Mouse (Mus musculus): Measurements from ENCODE around the gene Zfhx2. TPM values are rescaled to one million over a fixed set of nuclear protein-coding genes. Genes with fewer than 3 reads are reported as not detected.

Gene Zfhx2
- 10 to 100 TPM; 52.0 to 64.3 TPM for total RNA-seq (2021)

DNA sequence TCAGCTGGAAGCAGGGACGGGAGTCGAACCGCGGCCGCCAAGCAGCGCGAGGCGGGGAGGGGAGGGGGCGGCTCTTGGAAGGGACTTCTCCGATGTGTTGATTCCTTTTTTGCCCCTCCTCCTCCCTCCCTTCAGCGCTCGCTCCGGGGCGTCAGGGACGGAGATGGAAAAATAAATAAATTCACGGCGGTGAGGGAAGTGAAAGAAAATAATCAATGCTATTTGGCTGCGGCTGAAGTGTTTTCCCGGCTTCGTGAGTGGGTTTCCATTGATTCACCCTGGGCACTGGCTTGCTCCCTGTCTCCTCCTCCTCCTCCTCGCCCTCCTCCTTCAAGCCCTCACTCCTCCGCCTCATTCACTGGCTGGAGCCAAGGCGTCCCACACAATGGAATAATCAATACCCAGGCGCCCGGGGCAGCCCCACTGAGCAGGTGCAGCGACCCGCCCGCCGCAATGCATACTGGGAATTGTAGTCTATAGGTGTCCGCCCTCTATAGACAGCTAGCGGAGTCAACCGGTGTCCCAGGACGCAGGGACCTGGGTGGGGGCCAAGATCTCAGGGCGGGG, at the start of gene Zfhx2:
TSS of gene Zfhx2 (minus strand) at position 314 of the 567 bp plus-strand sequence.
- DNase-seq: peak; percentile 97

DNA sequence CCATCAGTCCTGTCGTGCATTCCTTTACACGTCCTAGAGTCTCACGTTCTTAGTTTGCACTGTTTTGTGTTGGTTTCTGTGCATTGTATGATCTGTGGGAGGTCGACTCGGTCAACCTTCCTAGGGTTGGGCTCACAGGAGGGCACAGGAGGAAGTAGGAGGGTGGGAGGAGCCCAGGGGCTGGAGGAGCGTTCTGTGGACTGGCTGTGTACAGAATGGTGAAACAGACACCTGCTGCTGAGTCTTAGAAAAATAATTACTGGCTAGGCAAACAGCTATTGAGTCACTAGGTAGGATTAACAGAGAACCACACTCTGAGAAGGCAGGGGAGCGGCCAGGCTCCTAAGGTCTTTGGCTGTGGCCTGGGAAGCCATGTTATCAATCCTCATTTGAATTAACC, 47.2 kb upstream of the Zfhx2 start:
- no peak for DNase-seq

DNA sequence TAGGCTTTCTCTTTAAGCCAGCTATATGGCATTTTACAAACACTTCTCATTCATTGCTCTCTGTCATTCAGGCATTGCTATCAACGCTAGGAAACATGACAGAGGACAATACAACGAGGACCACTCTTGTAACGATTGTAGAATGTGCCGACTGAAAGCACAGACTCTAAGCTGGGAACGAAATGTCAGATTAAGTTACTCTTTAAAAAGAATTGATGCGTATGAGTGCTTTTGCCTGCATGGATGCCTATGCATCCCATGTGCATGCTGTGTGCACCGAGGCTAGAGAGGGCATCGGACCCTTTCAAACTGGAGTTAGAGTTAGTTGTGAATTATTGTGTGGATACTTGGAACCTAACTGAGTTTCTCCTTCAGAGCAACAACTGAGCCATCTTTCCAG, 43.6 kb upstream of the Zfhx2 start:
- no peak for DNase-seq

DNA sequence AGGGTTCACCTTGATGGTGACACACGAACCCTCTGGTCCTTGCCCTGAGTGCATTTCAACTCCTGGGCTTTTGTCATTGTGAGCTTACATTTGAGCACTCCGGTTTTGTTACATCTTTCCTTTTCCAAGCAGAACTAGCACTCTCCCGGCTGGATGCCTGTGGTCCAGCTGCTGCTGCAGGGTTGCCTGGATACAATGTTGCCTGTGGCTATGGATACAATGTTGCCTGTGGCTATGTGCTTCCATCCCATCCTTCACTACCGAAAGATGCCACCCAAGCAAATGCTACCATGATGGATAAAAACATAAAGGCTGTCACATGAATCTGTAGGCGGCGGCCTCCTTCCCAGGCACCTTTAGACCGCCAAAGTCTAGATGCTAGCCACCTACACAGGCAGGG, 34.4 kb upstream of the Zfhx2 start:
- DNase-seq: no peak

DNA sequence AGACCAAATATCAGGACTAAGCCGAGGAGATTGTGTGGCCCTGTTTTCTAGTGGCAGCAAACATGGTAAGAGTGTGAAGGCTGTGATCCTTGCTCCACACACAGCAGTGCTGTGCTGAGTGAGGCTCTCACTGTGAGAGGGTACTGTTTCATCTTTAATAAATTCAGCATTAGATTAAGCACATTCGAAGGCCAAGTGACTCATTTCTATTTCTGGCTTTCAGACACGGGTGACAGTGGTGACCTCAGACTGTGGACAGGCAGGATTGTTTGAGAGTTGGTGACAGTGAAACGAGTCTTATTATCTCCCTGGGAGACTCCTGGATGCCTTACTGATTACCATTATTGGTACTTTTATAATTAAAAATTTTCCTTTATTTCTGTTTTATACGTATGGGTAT, 33.6 kb upstream of the Zfhx2 start:
- DNase-seq: no peak

DNA sequence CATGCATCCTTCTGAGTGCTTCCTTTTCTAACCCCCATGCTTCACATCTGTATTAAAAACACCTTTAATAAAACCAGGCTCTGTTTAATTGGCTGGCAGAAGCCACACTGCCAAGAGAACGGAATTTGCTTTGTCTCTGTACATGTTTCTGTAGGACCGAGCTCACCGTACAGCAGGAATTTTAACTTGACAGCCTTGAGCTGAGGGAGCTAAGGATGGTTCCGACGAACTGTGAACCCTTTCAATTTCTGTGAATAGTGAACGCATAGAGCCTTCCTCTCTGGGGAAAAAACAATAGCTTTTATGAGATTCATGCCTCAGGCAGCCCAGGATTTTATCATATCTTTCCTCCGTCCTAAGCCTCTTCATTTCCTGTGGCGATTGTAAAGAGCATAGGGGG, 30.2 kb upstream of the Zfhx2 start:
- DNase-seq: no peak

DNA sequence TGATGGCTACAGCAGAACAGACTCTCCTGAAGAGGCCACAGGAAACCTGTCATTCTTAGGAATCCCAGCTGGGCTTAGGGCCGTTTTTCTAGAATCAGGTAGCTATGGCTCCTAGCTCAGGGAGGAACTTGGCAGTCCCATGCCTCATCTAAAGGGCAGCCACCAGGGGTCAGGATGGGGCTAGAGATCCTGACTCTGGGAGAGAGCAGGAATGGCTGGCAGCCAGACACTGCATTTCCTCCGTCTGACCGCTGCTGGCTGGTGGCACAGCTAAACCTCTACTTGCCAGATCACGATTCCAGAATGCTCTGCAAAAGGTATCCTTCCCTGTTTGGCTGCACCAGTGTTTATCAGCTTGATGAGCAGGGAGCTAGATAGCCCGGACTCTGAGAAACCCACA, 29.8 kb upstream of the Zfhx2 start:
- DNase-seq: no peak

DNA sequence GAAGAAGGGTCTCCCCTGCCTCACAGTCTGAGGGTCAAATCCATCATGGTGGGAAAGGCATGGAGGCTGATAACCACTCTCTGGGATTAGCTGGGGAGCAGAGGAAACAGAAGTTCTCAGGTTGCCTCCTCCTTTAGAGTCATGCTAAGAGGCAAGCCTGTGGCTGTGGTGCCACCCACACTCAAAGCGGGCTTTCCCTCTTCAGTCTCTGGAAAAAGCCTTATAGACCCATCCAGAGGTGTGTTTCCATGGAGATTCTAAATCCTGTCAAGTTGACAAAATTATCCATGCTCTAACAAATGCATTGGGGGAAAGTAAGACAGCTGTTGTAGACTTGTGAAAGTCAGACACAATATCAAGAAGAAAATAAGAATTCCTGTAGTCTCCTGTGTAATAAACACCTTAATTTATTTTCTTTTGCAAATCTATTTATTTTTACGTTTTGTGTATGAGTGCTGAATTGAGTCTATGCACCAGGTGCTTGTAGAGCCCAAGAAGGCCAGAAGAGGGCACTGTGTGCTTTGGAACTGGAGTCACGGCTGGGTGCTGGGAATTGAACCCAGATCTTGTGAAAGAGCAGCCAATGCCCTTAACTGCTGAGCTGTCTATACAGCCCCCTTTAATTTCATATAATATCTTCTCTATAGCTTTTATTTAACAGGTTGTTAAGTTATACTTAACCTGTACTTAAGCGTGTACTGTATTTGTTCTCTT, 27.5 kb upstream of the Zfhx2 start:
- no peak for DNase-seq

DNA sequence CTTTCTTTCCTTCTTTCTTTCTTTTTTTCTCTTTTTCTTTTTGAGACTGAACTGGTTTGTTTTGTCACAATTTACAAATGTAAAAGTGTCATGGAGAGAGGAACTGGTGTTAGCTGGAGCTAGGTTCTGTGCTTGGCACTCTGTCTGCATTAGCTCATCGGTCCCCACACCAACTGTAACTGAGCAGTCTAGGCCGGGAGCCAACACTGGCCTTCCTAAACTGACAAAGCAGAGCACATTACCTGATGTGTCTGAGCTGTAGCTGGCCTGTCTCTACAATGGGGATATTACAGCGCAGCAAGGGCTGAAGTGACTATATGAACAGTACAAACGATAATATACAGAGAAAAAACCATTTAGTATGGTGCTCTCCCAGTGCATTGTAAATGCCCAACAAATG, 26.7 kb upstream of the Zfhx2 start:
- no peak for DNase-seq

DNA sequence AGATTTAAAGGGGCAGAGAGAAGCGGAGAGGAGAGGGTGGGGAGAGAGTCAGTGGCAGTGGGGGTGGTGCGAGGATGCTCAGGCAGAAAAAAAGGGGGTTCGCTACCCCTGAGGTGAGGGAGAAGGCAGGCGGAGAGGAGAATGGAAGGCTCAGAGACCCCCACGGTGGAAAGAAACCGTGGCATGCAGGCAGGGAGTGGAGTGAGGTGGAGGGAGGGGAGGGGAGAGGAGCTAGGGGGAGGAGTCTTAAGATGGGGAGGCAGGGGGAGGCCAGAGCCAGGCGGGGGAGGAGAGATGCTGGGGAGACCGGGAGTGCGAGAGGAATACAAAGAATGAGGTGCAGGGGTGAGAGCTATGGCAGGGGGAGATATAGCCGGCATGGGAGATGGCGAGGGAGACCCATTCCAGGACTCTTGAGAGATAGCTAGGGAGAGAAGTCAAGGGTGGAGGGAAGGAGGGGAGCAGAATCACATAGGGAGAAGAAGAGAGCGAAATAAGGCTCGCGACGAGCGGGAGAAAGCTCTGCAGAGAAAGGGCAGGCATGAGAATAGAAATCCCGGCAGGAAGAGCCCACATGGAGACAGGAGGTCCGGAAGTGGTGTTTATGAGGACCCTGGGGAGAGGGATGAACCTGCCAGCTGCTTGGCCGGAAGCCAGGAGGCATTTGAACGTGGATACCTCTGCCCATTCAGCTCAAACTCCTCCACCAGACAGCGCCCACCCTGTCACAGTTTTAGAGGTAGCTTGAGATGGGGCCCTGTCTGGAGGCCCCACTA, 24.5 kb upstream of the Zfhx2 start, which contains the start of gene Jph4:
TSS of gene Jph4 (minus strand) at position 511 of the 776 bp plus-strand sequence.
- peak in 1 of 2 experiments; percentile 77 for DNase-seq

DNA sequence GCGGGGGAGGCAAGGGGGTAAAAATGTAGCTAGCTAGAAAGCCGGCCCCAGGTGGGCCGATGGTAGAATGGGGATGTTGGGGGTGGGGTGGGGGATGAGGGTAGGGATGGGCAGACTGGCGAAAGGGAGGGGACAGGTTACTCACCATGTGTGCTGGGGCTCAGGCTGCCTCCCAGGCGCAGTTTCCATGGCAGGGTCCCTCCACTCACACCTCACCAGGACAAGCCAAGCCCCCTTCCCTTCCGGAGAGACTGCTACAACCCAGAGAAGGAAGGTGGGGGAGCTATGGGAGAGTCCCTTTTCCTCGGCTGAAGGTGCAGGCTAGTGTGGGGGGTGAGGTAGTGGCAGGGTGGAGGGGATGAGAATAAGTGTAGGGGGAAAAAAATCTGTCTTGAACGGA, 23.7 kb upstream of the Zfhx2 start:
- DNase-seq: peak in 1 of 2 experiments; percentile 39

DNA sequence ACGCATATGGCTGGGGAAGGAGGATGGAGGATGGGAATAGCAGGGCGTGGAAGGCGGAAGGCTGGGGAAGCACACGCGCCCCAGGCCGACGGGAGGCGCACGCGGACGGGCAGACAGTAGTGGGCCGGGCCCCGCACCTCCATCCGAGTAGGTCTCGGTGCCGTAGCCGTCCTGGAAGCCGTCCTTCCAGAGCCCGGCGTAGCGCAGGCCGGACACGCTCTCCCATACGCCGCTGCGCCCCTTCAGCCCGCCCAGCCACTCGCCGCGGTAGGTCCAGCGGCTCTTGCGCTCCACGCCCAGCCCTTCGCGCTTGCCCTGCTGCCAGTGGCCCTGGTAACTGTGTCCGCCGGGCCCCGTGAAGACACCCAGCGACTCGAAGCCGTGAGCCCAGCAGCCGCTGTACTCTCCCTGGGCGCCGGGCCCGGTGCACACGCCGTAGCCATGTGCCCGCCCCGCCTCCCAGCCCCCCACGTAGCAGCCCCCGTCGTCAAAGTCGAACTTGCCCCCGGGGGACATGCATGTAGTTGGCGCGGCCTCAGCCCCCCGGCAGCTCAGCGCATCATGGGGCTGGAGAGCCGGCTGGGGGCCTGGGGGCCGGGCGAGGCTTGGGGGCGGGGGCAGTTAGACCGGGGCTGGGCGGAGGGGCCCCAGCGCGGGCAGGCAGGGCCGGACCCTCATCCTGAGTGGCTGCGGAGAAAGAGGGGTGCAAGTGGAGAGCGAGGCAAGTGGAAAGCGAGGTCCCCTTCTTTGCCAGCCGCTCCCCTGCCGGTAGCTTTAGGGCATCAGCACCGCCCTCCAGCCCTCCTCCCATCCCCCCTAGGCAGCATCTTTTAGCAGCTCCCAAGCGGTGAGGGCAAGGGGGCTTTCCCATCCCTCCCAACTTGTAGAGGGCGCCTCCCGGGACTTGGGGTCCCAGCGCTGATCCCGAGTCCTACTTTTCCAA, 22.9 kb upstream of the Zfhx2 start:
- DNase-seq: peak; percentile 65 to 67

DNA sequence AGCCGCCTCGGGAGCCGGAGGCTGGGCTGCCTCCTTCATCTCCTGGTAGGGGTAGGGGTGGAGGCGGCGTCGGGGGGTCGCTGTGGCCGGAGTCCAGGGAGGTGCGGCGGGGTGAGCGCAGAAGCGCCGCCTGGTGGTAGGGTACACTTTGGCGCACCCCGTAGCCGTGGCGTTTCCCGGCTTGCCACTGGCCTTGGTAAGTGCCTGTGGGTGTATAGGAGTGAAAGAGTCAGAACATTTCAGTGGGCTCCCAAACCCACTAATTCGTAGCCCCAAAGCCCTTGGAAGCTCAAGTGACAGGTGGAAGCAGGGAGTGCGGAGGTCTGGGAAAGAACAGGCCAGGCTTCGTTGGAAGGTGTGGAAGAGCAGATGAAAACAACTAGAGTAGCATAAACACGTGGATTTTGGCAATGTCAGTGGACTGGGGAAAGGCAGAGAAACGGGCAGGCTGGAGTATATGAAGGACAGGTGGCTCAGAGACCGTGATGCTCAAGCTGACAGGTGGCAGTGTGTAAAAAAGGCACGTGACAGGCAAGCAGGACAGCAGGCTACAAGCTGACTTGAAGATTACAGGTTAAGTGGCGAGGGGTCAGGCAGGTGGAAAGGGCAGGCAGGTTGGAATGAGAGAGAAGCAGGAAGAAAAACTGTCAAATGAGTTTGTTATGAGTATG, 22.0 kb upstream of the Zfhx2 start:
- peak in 1 of 2 experiments; percentile 45 for DNase-seq

DNA sequence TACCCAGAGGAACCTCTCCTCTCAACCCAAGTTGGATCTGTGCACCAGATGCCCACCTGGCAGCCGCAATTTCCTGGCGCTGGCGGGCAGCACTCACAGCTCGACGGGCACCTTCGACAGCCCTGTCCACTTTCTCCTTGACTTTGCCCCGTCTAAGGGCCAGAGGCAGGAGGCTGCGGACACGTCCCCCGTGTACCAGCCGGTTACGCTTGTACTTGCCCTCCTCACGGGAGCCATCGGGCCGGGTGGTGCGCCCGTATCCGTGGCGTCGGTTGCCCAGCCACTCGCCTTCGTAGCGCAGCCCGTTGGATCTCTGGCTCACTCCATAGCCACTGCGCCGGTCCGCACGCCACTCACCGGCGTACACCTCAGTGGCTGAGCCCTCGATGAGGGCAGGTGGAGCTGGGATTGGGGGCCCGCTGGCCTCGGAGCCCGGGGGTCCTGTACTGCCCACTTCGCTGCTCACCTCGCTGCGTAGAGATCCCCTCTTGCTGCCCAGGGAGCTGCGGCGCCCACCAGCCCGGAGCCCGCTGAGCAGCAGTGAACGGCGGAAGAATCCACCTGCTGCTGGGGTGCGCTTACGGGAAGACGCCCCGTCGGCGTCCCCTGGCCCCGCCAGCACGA, 21.3 kb upstream of the Zfhx2 start:
- DNase-seq: no peak

DNA sequence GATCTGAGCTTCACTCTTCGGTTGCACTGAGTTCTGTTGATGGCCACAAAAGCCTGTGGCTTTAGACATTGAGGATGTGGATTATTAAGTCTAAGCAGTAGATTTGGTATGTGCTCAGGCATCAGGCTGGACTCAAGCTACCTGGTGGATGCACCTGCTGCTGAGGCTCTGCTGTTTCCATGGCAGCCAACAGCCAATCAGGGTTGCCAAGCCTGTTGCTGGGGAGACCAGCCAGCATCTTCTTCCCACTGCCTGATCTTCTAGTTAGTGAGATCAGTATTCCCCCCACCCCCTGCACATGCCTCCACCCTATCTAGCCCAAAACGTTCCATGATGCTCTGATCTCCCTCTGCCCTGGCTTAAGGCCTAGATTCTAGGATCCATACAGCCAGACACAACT, 19.6 kb upstream of the Zfhx2 start:
- DNase-seq: peak in 1 of 2 experiments; percentile 66

DNA sequence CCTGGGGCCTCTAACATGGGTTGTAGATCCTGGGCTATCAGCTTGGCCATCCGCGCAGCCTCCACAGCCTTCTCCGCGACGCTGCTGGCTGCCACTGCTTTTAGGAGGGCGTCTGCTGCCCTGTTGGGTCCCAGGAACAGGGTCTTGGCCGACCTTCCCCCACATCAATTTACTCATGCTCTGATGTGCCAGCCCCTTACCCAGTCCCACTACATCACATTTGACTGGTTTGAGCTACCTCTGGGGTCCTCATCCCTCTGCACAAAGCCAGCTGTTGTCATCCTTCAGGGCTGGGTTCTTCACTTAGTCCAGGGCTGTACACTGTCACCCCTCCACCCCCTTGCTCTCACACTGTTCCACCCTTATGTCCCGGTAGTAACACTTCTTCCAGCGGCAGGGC, 18.0 kb upstream of the Zfhx2 start:
- no peak for DNase-seq

DNA sequence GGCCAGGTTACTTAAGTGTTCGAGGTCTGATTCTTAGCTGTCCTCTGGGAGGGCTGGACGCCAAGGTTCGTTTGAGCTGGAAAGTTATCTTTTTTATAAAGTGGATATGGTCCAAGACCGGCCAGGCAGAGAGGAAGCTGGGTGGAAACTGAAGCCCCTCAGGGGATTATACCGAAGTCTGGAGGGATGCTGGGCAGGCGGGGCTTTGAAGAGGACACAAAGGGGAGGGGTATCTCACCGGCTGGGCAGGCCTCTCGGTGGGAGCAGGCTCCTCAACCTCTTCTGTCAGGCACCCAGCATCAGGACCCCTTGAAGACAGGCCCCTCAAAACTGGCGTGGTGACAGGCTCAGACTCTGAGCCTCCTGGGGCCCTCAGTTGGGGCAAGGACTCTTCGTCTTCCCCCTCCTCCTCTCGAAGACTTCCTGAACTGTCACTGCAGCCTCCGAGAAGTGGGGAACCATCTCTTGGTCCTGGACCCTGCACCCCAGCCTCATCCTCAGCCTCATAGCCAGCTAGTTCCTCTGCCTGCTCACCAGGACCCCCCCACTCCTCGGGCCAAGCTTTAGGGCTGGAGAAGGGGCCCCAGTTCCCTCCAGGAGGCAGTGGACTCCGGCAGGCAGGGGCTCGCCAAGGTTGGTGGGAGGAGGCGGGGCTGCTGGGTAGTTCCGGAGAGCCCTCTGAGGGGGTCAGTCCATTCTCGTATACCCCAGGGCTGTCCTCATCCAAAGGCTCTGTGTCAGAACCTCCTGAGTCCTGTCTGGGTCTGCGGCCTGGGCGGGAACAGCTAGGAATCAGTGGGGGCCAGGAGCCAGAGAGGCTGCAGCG, 17.1 kb upstream of the Zfhx2 start:
- DNase-seq: peak in 1 of 2 experiments; percentile 35

DNA sequence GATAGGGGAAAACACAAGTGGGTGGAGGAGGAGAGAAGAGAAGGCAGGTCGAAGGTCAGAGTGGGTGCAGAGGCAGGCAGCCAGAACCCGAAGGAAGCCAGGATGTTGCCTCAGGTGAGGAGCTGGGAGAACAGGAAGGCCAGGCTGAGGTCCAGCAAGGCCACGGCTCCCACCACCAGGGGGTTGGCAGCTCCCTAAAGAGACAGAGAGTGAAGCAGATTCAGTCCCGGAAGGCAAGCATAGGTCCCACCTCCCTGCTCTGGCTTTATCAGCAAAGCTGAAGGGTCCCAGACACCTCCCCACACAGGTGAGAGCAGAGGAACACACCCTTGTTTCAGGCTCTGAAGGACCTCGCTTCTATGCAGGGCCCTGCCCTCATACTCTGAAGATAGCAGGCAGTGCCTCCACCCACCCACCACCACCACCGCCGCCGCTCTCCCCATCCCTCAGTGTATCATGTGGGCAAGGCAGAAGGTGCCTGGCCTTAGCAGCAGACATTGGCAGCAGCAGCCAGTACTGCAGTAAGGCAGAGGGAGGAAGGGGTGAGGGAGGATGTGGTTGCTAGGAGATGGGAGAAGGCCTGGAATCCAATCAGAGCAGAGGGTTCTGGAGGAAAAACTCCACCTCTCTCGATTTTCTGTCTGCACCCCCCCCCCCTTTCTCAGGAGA, 16.2 kb upstream of the Zfhx2 start:
- peak; percentile 84 for DNase-seq

DNA sequence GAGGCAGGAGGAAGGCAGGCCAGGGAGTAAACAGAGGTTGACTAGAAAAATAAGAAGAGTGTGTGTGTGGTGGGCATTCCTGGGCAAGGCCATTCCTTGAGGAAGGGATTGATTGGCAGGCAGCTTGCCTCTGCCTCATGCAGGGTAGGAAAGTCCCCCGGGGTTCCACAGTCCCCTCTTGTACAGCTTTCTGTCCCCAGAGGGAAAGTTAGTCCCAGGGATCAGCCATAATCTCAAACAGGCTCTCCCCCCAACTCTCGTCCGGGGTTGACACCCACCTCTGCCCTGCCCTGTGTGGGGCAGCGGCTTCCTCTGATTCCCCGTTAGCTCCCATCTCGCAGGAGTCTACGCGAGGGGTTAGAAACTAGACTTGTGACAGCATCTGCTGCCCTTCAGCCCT, 14.9 kb upstream of the Zfhx2 start:
- DNase-seq: no peak
